Mouse (Mus musculus) ES-E14 (cell line): Measurements from ENCODE around the gene Fancd2.

Source experiments
- CHD2 ChIP-seq: IDR thresholded peaks from 2 replicates; pipeline ENCODE4 v1.6.1; 2014; ENCODE audit warnings: mild to moderate bottlenecking, low read depth, low read length, inconsistent platforms
- HCFC1 ChIP-seq: IDR thresholded peaks from 2 replicates; pipeline ENCODE4 v1.6.1; 2012; ENCODE audit warnings: low read length, inconsistent platforms, borderline replicate concordance; ENCODE audit not compliant: insufficient read depth
- MAFK ChIP-seq: IDR thresholded peaks from 2 replicates; pipeline ENCODE4 v1.6.1; 2014; ENCODE audit warnings: mild to moderate bottlenecking, low read depth, low read length, inconsistent platforms; ENCODE audit not compliant: insufficient read depth
- ZC3H11A ChIP-seq: IDR thresholded peaks from 2 replicates; pipeline ENCODE4 v1.6.1; 2012; ENCODE audit warnings: low read depth, mild to moderate bottlenecking, inconsistent platforms, low read length, borderline replicate concordance
- ZNF384 ChIP-seq: IDR thresholded peaks from 2 replicates; pipeline ENCODE4 v1.6.1; 2012; ENCODE audit warnings: low read depth, low read length, inconsistent platforms

GRCm38 (mm10) chr6:113483100-113483615 lies 48.3 kb upstream of the Fancd2 start, which contains the start of gene Creld1:
- no peak for TF ChIP-seq HCFC1
- no peak for TF ChIP-seq ZC3H11A
- peak; percentile 99 for TF ChIP-seq ZNF384
- 0 out of 2 replicates have a peak, but pooled peaks have one; percentile 9 for TF ChIP-seq MAFK
- no peak for TF ChIP-seq CHD2
